Mouse (Mus musculus): Measurements from ENCODE around the gene Cd53. TPM values are rescaled to one million over a fixed set of nuclear protein-coding genes. Genes with fewer than 3 reads are reported as not detected.
A peak's percentile ranks its signal among the peaks of the same experiment; 100 is the strongest.

The Cd53 gene
- 1 to 10 TPM; 7.5 to 8.3 TPM for total RNA-seq (2021)
- long read RNA-seq, transcript Cd53-201 (8 exons, 1,742 nt) = major isoform, 15 of 16 reads
- long read RNA-seq, partial matches to known transcripts = 0 of 16 reads
- long read RNA-seq, other reads (novel, unspliced or antisense) = 1 of 16 reads

GRCm38 (mm10) chr3:106789930-106790329 is at the start of gene Cd53:
Gene Cd53 (minus strand): TSS chr3:106790149.
- DNase-seq (ENCODE audit: low spot score in 2 of 2) = no peak

GRCm38 (mm10) chr3:106832107-106832506 is 42.2 kb upstream of the Cd53 start:
- no peak for DNase-seq (ENCODE audit: low spot score in 2 of 2)

GRCm38 (mm10) chr3:106826187-106826586 is 36.2 kb upstream of the Cd53 start, which contains the start of gene Olfr266:
Gene Olfr266 (minus strand): TSS chr3:106826287.
- DNase-seq (ENCODE audit: low spot score in 2 of 2) = no peak

- DNase-seq (ENCODE audit: low spot score in 2 of 2) = no peak
These were observed 27.7 kb upstream of the Cd53 start for GRCm38 (mm10) chr3:106817676-106818075.

- no peak for DNase-seq (ENCODE audit: low spot score in 2 of 2)
These were observed 19.2 kb upstream of the Cd53 start for GRCm38 (mm10) chr3:106808972-106809695.

GRCm38 (mm10) chr3:106798079-106798478 is 8.1 kb upstream of the Cd53 start:
- DNase-seq (ENCODE audit: low spot score in 2 of 2) = no peak

- no peak for DNase-seq (ENCODE audit: low spot score in 2 of 2)
These were observed 1.5 kb downstream of the Cd53 start for GRCm38 (mm10) chr3:106788440-106788887.

GRCm38 (mm10) chr3:106787972-106788371 is 2.0 kb downstream of the Cd53 start:
- no peak for DNase-seq (ENCODE audit: low spot score in 2 of 2)

- DNase-seq (ENCODE audit: low spot score in 2 of 2) = no peak
These were observed 4.8 kb downstream of the Cd53 start for GRCm38 (mm10) chr3:106785130-106785529.

- DNase-seq (ENCODE audit: low spot score in 2 of 2) = no peak
These were observed 18.1 kb downstream of the Cd53 start for GRCm38 (mm10) chr3:106771834-106772233.

- DNase-seq (ENCODE audit: low spot score in 2 of 2) = no peak
These were observed 34.1 kb downstream of the Cd53 start for GRCm38 (mm10) chr3:106755898-106756297.

- DNase-seq (ENCODE audit: low spot score in 2 of 2) = peak; percentile 82 to 87
These were observed 67.7 kb downstream of the Cd53 start for GRCm38 (mm10) chr3:106722028-106722945.

GRCm38 (mm10) chr3:106721397-106722027 is 68.4 kb downstream of the Cd53 start:
- peak; percentile 90 to 91 for DNase-seq (ENCODE audit: low spot score in 2 of 2)

Other genes with a start within 250 kb of the Cd53 start
- gene Dram2, start 242.4 kb downstream of the Cd53 start, total RNA-seq (2021) = 10 to 100 TPM; 44.5 to 48.5 TPM
- gene Cept1, start 242.3 kb downstream of the Cd53 start, total RNA-seq (2021) = 10 to 100 TPM; 35.8 to 38.8 TPM
- gene Lrif1, start 105.2 kb downstream of the Cd53 start, total RNA-seq (2021) = 10 to 100 TPM; 20.5 to 21.3 TPM
- not detected for gene Olfr266, start 36.1 kb upstream of the Cd53 start, total RNA-seq (2021)
- gene Kcna3, start 246.0 kb upstream of the Cd53 start, total RNA-seq (2021) = 10 to 100 TPM; 18.6 to 22.6 TPM